Mouse (Mus musculus): Measurements from ENCODE around the gene Gm49380.
A peak's percentile ranks its signal among the peaks of the same experiment; 100 is the strongest.

Gene Gm49380

GRCm38 (mm10) chr9:44088877-44089608 lies 24.3 kb downstream of the Gm49380 start:
- peak; percentile 3 for DNase-seq (ENCODE audit: low spot score)

GRCm38 (mm10) chr9:44087761-44088455 lies 25.4 kb downstream of the Gm49380 start:
- DNase-seq (ENCODE audit: low spot score): no peak

- DNase-seq (ENCODE audit: low spot score): no peak
Observed at GRCm38 (mm10) chr9:44086960-44087359, 26.3 kb downstream of the Gm49380 start.

GRCm38 (mm10) chr9:44085741-44086665 lies 27.3 kb downstream of the Gm49380 start:
- DNase-seq (ENCODE audit: low spot score): peak; percentile 38

GRCm38 (mm10) chr9:44085276-44085675 lies 28.0 kb downstream of the Gm49380 start:
- no peak for DNase-seq (ENCODE audit: low spot score)

GRCm38 (mm10) chr9:44084659-44085229 lies 28.6 kb downstream of the Gm49380 start:
- peak; percentile 97 for DNase-seq (ENCODE audit: low spot score)

GRCm38 (mm10) chr9:44084236-44084635 lies 29.1 kb downstream of the Gm49380 start:
- DNase-seq (ENCODE audit: low spot score): no peak

- DNase-seq (ENCODE audit: low spot score): no peak
Observed at GRCm38 (mm10) chr9:44083392-44084121, 29.7 kb downstream of the Gm49380 start.

- no peak for DNase-seq (ENCODE audit: low spot score)
Observed at GRCm38 (mm10) chr9:44082266-44082665, 31.0 kb downstream of the Gm49380 start.

GRCm38 (mm10) chr9:44081581-44081980 lies 31.7 kb downstream of the Gm49380 start:
- no peak for DNase-seq (ENCODE audit: low spot score)

GRCm38 (mm10) chr9:44080953-44081352 lies 32.3 kb downstream of the Gm49380 start:
- DNase-seq (ENCODE audit: low spot score): peak; percentile 7

- no peak for DNase-seq (ENCODE audit: low spot score)
Observed at GRCm38 (mm10) chr9:44079997-44080780, 33.1 kb downstream of the Gm49380 start.

GRCm38 (mm10) chr9:44078955-44079756 lies 34.1 kb downstream of the Gm49380 start:
- peak; percentile 85 for DNase-seq (ENCODE audit: low spot score)

GRCm38 (mm10) chr9:44078136-44078797 lies 35.0 kb downstream of the Gm49380 start:
- no peak for DNase-seq (ENCODE audit: low spot score)

- DNase-seq (ENCODE audit: low spot score): no peak
Observed at GRCm38 (mm10) chr9:44077266-44077910, 35.9 kb downstream of the Gm49380 start.

GRCm38 (mm10) chr9:44076764-44077120 lies 36.6 kb downstream of the Gm49380 start:
- no peak for DNase-seq (ENCODE audit: low spot score)

- no peak for DNase-seq (ENCODE audit: low spot score)
Observed at GRCm38 (mm10) chr9:44075996-44076763, 37.1 kb downstream of the Gm49380 start.
